Mouse (Mus musculus) embryonic facial prominence, embryonic 12.5 days (tissue): ENCODE measurements around the gene Batf. TPM values are rescaled to one million over a fixed set of nuclear protein-coding genes. Genes with fewer than 3 reads are reported as not detected.

Source experiments
- ATAC-seq: fragments of 200-750 bp; cut with Nextera tagmentation; 2 replicates; pipeline ENCODE4 v1.8.0; 2017; ENCODE audit not compliant: insufficient number of reproducible peaks, insufficient read depth, low FRiP score, low TSS enrichment
- H3K27ac ChIP-seq: fragments of 300-500 bp; sonication (generic); 2 replicates; pipeline ENCODE4 v1.5.1; 2016; ENCODE audit warnings: mild to moderate bottlenecking
- H3K27me3 ChIP-seq: fragments of 300-500 bp; sonication (generic); 2 replicates; pipeline ENCODE4 v1.6.1; 2016; ENCODE audit warnings: mild to moderate bottlenecking, moderate library complexity
- H3K36me3 ChIP-seq: fragments of 300-500 bp; sonication (generic); 2 replicates; pipeline ENCODE4 v1.6.1; 2016; ENCODE audit warnings: mild to moderate bottlenecking
- H3K4me1 ChIP-seq: fragments of 300-500 bp; sonication (generic); 2 replicates; pipeline ENCODE4 v1.6.1; 2016
- H3K4me2 ChIP-seq: fragments of 300-500 bp; sonication (generic); replicated peaks from 2 replicates; pipeline ENCODE4 v1.6.1; 2016; ENCODE audit warnings: mild to moderate bottlenecking, moderate library complexity
- H3K4me3 ChIP-seq: fragments of 300-500 bp; sonication (generic); 2 replicates; pipeline ENCODE4 v1.5.1; 2016; ENCODE audit warnings: mild to moderate bottlenecking
- H3K9ac ChIP-seq: fragments of 300-500 bp; sonication (generic); 2 replicates; pipeline ENCODE4 v1.6.1; 2016; ENCODE audit warnings: mild to moderate bottlenecking, moderate library complexity
- H3K9me3 ChIP-seq: fragments of 300-500 bp; sonication (generic); 2 replicates; pipeline ENCODE4 v1.6.1; 2016; ENCODE audit warnings: mild to moderate bottlenecking, moderate library complexity
- WGBS: fragments of 180-500 bp; shearing (Covaris S2); methylation state at CpG from one replicate; pipeline ENCODE4 v1.1.7; 2016; 5-methylcytosine and 5-hydroxymethylcytosine counted together
- polyA plus RNA-seq: library from polyadenylated mRNA; unstranded; fragments of >200 nt; fragmentation: Nextera tagmentation; extraction: Ambion mirVana; gene quantifications from 2 replicates; pipeline ENCODE4 v1.2.1, GENCODE M21; 2016

Batf gene
- polyA plus RNA-seq, 1 experiment from 2014 or later = 4.7 TPM

DNA sequence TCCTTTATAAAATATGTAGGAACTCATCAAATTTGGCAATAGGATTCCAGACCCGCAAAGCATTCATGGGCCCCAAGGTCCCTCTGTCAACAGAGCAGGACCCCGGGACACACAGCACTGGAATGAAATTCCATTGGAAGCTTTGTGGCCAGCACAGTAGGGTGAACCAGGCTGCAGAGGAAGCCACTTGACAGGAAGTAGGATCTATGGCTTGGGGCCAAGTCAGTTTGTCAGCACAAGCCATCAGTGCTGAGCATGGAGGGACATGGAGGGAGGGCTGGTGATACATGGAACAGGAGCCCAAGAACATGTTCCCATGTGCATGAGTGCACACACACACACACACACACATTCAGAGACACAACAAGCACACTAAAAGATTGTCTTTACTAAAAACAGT, 49.7 kb downstream of the Batf start:
- no peak overlapping the region for H3K4me3 ChIP-seq
- H3K4me1 ChIP-seq = no peaks in the 10 kb centered on the region
- H3K27me3 ChIP-seq = no peaks in the 10 kb centered on the region
- H3K36me3 ChIP-seq = no peaks in the 10 kb centered on the region
- no peak overlapping the region for H3K9ac ChIP-seq
- 72% methylated on average over 2 of the region's 2 CpGs for WGBS
- H3K27ac ChIP-seq = no peak overlapping the region
- H3K4me2 ChIP-seq = no peak overlapping the region
- no peaks in the 10 kb centered on the region for H3K9me3 ChIP-seq
- no peak for ATAC-seq

DNA sequence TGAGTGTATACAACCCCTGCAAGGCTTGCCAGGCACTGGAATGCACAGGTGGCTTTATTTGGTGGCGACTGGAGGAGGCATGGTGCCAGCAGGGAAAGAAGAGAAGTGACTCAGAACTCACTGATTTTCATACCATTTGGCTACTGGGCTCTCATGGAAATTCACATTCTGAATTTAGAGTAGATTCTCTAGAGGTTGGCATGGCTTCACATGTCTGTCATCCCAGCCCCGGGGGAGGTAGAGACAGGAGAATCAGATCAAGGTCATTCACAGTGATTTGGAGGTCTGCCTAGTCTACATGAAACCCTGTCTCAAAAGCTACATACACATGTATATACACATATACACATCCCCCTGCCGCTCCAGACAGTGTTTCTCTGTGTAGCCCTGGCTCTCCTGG, 50.5 kb downstream of the Batf start:
- no peak overlapping the region for H3K4me3 ChIP-seq

GRCm38 (mm10) chr12:85745827-85746695, 59.6 kb downstream of the Batf start, which contains the start of gene Flvcr2:
Gene Flvcr2 (plus strand): TSS chr12:85746539.
- Histone ChIP-seq H3K9me3 (no peaks in the 10 kb centered on the region), H3K4me1 (no peaks in the 10 kb centered on the region), H3K27ac (peak within 1 kb of the TSS; percentile 51; the same call in 1 of the 2 replicates), H3K4me3 (peak within 1 kb of the TSS; percentile 42), H3K4me2 (peak within 1 kb of the TSS; percentile 76), H3K27me3 (peaks cover 8% of the 10 kb centered on the region; the same call in 1 of the 2 replicates), H3K36me3 (no peaks in the 10 kb centered on the region), H3K9ac (peak within 1 kb of the TSS; percentile 52)
- 1% methylated on average over 44 of the region's 51 CpGs for WGBS
- peak; percentile 86 for ATAC-seq

More for the DNA sequence above, 50.5 kb downstream of the Batf start:
- Histone ChIP-seq H3K4me2 (no peak overlapping the region), H3K27me3 (no peaks in the 10 kb centered on the region), H3K36me3 (no peaks in the 10 kb centered on the region), H3K4me1 (no peaks in the 10 kb centered on the region), H3K27ac (no peak overlapping the region), H3K9me3 (no peaks in the 10 kb centered on the region), H3K9ac (no peak overlapping the region)
- ATAC-seq = no peak
- WGBS = 88% methylated on average over 3 of the region's 3 CpGs

DNA sequence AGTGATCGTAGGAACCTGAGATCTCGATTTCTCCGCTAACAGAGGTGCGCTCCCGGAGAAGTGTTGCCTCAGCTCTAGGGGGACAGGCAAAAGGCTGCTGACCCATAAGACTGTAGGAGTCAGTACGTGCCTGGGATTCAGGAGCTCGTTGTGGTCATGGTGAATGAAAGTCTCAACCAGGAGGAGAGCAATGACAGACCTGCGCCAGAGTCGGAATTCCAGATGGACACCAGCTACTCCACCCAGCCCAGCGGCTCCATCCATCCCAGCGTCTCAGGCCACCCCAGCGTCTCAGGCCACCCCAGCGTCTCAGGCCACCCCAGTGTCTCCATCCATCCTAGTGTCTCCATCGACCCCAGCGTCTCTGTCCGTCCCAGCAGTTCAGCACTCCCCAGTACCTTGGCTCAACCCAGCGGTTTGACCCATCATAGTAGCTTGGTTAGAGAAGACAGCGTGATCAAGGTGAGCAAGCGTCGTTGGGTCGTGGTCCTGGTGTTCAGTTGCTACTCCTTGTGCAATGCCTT, 60.3 kb downstream of the Batf start:
- Histone ChIP-seq H3K4me2 (peak overlapping the region; percentile 76), H3K4me1 (no peaks in the 10 kb centered on the region), H3K27me3 (peaks cover 8% of the 10 kb centered on the region; the same call in 1 of the 2 replicates), H3K9me3 (no peaks in the 10 kb centered on the region), H3K4me3 (peak overlapping the region; percentile 42), H3K27ac (no peak overlapping the region), H3K9ac (peak overlapping the region; percentile 52), H3K36me3 (no peaks in the 10 kb centered on the region)
- WGBS = 19% methylated on average over 21 of the region's 21 CpGs
- 0 out of 2 replicates have a peak, but pooled peaks have one; percentile 7 for ATAC-seq

DNA sequence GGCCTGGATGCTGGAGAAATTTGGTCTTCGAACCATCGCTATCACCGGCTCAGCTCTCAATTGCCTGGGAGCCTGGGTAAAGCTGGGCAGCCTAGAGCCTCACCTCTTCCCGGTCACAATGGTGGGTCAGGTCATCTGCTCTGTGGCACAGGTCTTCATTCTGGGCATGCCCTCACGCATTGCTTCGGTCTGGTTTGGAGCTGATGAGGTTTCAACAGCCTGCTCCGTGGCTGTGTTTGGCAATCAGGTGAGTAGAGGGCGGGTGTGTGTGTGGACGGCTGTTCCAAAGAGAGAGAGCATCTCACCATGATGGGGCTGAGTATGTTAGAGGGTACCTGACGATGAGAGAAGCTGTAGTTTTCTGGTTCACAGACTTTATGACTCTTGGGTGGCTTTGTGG, 60.9 kb downstream of the Batf start:
- no peaks in the 10 kb centered on the region for H3K9me3 ChIP-seq
- H3K4me2 ChIP-seq = peak overlapping the region; percentile 76
- peaks cover 8% of the 10 kb centered on the region; the same call in 1 of the 2 replicates for H3K27me3 ChIP-seq
- no peak overlapping the region for H3K27ac ChIP-seq
- no peak overlapping the region for H3K9ac ChIP-seq
- H3K4me1 ChIP-seq = no peaks in the 10 kb centered on the region
- H3K36me3 ChIP-seq = no peaks in the 10 kb centered on the region
- no peak overlapping the region for H3K4me3 ChIP-seq
- WGBS = 89% methylated on average over 10 of the region's 10 CpGs
- ATAC-seq = no peak

- Histone ChIP-seq H3K36me3 (no peaks in the 10 kb centered on the region), H3K27ac (no peak overlapping the region), H3K9ac (no peak overlapping the region), H3K9me3 (no peaks in the 10 kb centered on the region), H3K4me1 (no peaks in the 10 kb centered on the region), H3K4me3 (no peak overlapping the region), H3K4me2 (no peak overlapping the region), H3K27me3 (peaks cover 8% of the 10 kb centered on the region; the same call in 1 of the 2 replicates)
- 89% methylated on average over 9 of the region's 9 CpGs for WGBS
- no peak for ATAC-seq
These were observed 63.4 kb downstream of the Batf start for GRCm38 (mm10) chr12:85749861-85750260.

GRCm38 (mm10) chr12:85752116-85752515, 65.6 kb downstream of the Batf start:
- ATAC-seq = no peak
- no peak overlapping the region for H3K9ac ChIP-seq
- H3K4me3 ChIP-seq = no peak overlapping the region
- no peak overlapping the region for H3K4me2 ChIP-seq
- 88% methylated on average over 6 of the region's 6 CpGs for WGBS
- H3K9me3 ChIP-seq = no peaks in the 10 kb centered on the region
- no peaks in the 10 kb centered on the region for H3K4me1 ChIP-seq
- H3K27me3 ChIP-seq = peaks cover 5% of the 10 kb centered on the region; the same call in 1 of the 2 replicates
- H3K27ac ChIP-seq = no peak overlapping the region
- H3K36me3 ChIP-seq = no peaks in the 10 kb centered on the region

- H3K27me3 ChIP-seq = no peaks in the 10 kb centered on the region
These were observed 66.8 kb downstream of the Batf start for GRCm38 (mm10) chr12:85753223-85753622.

DNA sequence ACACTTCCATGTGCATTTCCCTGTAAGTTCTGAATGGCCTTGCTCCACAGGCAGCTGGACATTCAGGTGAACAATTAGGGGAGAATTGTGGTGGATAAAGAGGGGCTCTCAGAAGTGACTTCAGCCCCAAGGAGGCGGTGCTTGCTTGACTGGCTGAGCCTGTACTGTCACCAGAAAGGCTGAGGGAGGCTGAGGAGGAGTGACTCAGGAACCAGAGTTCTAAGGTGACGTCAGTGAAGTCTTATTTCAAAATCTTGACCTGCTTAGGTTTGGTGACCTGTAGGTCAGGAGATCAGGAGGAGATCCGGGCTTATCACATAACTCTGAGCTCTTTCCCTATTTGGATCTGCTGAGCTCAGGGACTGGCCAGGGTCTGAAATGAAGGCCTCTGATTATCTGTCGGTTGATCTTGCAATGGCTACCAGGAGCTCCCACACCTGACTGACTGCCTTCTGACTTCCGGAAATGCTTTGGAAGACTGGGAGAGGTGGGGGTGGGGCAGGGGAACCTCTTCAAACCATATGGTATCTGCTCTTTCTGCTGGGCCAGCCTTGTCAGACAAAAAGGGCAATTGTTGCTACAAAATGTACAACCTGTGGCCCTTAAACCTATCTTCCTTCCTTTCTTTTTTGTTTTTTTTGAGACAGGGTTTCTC, 68.3 kb downstream of the Batf start:
- Histone ChIP-seq H3K27me3 (no peaks in the 10 kb centered on the region), H3K4me3 (no peak overlapping the region), H3K36me3 (no peaks in the 10 kb centered on the region), H3K27ac (no peak overlapping the region), H3K9me3 (no peaks in the 10 kb centered on the region), H3K4me2 (no peak overlapping the region), H3K9ac (no peak overlapping the region), H3K4me1 (no peaks in the 10 kb centered on the region)
- no peak for ATAC-seq
- WGBS = 43% methylated on average over 5 of the region's 5 CpGs

More at GRCm38 (mm10) chr12:85753223-85753622, 66.8 kb downstream of the Batf start:
- Histone ChIP-seq H3K4me3 (no peak overlapping the region), H3K27ac (no peak overlapping the region), H3K4me2 (no peak overlapping the region), H3K9ac (no peak overlapping the region), H3K9me3 (no peaks in the 10 kb centered on the region), H3K36me3 (no peaks in the 10 kb centered on the region), H3K4me1 (no peaks in the 10 kb centered on the region)
- 34% methylated on average over 2 of the region's 2 CpGs for WGBS
- ATAC-seq = no peak

DNA sequence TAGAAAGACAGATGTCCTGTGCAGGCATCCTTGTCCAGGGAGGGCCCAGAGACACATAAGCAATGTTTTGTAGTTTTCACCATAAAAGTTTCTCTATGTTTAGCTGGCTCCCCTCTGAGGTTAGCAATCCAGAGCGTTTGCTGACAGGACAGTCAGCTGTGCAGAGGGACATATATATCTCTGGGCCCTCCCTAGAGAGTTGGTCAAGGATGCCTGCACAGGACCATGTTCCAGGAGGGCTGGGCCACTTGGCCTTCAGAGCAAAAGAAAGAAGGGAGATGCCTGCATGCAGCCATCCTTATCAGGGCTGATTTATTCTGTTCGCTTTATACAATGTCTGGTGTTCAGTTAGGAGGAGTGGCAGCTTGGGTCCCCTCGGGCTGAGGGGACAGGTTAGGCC, 70.0 kb downstream of the Batf start:
- Histone ChIP-seq H3K9ac (no peak overlapping the region), H3K4me3 (no peak overlapping the region), H3K36me3 (no peaks in the 10 kb centered on the region), H3K27ac (no peak overlapping the region), H3K4me1 (no peaks in the 10 kb centered on the region), H3K9me3 (no peaks in the 10 kb centered on the region), H3K27me3 (no peaks in the 10 kb centered on the region), H3K4me2 (no peak overlapping the region)
- WGBS = 77% methylated on average over 3 of the region's 3 CpGs
- ATAC-seq = no peak

DNA sequence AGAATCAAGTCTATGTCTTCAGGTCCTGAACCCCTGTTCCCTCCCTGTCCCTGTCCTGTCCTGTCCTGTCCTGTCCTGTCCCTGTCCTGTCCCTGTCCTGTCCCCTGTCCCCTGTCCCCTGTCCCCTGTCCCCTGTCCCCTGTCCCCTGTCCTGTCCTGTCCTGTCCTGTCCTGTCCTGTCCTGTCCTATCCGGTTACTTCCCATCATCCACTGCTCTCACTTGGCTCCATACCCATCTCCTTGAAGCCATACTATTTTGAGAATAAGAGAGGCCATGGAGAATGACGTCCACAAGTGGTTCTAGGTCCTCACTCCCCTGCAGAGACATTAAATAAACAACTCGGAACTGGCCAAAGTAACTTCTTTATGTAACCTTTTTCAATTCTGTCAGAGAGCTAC, 70.6 kb downstream of the Batf start:
- Histone ChIP-seq H3K9me3 (no peaks in the 10 kb centered on the region), H3K4me2 (no peak overlapping the region), H3K27ac (no peak overlapping the region), H3K27me3 (no peaks in the 10 kb centered on the region), H3K4me3 (no peak overlapping the region), H3K9ac (no peak overlapping the region), H3K4me1 (no peaks in the 10 kb centered on the region), H3K36me3 (no peaks in the 10 kb centered on the region)
- 69% methylated on average over 3 of the region's 3 CpGs for WGBS
- no peak for ATAC-seq
